Mouse (Mus musculus): ENCODE measurements at regions not wholly inside any gene's neighbourhood (a gene's known extent, or its start where the extent isn't known, plus 50 kb on each side); places are given as distances from the start of the nearest gene placed in this dataset.

DNA sequence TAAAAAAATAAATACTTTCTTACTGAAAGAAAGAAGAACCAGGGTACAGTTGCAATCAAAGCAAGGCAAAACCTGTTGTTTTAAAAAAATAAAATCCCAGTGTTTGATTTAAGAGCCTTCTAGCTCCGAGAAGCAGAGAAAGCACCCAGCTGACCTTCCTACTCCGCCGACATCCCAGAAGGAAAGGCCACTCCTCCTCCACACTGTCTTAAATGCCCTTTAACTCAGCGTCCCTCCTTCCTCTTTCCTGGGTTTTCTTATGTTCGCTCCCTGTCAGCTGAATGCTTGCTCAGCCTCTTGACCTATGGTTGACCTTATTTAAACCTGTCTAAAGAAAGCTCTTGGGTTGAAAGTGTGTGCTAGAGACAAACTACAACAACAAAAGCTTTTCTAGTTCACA, 79.1 kb downstream of the Sptssa start:
- DNase-seq (ENCODE audit: low spot score) (no peak), ATAC-seq (no peak)
- 39% methylated on average over 5 of the region's 5 CpGs for WGBS
- no peak overlapping the region for H3K4me3 ChIP-seq (ENCODE audit: low read length)
- H3K27ac ChIP-seq, result no peak overlapping the region
- no peaks in the 10 kb centered on the region for H3K27me3 ChIP-seq (ENCODE audit: insufficient read depth, low read length)
- H3K9ac ChIP-seq (replicated peaks; ENCODE audit: low read length), result no peak overlapping the region
- H3K36me3 ChIP-seq (ENCODE audit: insufficient read depth, low read length), result no peaks in the 10 kb centered on the region
- H3K4me1 ChIP-seq (ENCODE audit: insufficient read depth, low read length), result no peaks in the 10 kb centered on the region
- H3K9me3 ChIP-seq (ENCODE audit: low read length), result no peaks in the 10 kb centered on the region
- no peak for TF ChIP-seq CTCF (IDR thresholded peaks at IDR 0.05; ENCODE audit: low read depth)
- no peak overlapping the region for H3K4me2 ChIP-seq (ENCODE audit: low read depth, low read length)

DNA sequence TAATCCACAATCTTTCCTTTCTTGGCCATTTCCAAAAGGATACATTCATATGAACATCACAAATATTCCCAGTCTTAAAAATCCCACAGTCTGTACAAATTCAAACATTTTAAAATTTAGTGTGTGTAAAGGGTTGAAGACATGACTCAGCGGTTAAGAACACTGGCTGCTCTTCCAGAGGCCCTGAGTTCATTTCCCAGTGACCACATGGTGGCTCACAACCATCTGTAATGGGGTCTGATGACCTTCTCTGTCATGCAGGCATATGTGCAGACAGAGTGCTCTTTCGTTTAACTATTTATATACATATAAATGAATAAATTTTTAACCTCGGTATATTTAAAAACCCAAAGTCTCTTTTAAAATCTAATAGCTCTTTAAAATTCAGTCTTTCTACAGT, 79.6 kb downstream of the Sptssa start:
- Histone ChIP-seq H3K4me3 (ENCODE audit: low read length) (no peak overlapping the region), H3K27ac (no peak overlapping the region), H3K4me2 (ENCODE audit: low read depth, low read length) (no peak overlapping the region), H3K4me1 (ENCODE audit: insufficient read depth, low read length) (no peaks in the 10 kb centered on the region), H3K9me3 (ENCODE audit: low read length) (no peaks in the 10 kb centered on the region), H3K9ac (replicated peaks; ENCODE audit: low read length) (no peak overlapping the region), H3K36me3 (ENCODE audit: insufficient read depth, low read length) (no peaks in the 10 kb centered on the region), H3K27me3 (ENCODE audit: insufficient read depth, low read length) (no peaks in the 10 kb centered on the region)
- 78% methylated on average over 3 of the region's 3 CpGs for WGBS
- ATAC-seq, result no peak
- DNase-seq (ENCODE audit: low spot score), result no peak
- no peak for TF ChIP-seq CTCF (IDR thresholded peaks at IDR 0.05; ENCODE audit: low read depth)

DNA sequence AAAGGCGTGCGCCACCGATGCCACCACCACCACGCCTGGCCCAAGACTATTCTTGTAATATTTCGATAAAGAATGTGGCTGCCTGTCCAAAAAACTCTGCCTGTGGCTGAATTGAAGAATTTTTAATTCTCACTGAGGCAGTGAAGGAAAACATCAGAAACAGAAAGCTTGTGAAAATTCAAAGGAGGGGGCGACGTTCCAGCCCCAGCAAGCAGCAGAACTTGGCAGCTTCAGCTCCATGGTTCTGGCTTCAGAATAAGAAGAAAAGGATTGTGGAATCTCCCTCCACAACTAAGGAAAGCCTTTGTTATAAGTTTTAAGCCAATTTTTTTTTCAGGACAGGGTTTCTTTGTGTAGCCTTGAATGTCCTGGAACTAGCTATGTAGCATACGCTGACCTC, 83.5 kb downstream of the Sptssa start:
- no peak overlapping the region for H3K9ac ChIP-seq (replicated peaks; ENCODE audit: low read length)
- no peak for ATAC-seq

DNA sequence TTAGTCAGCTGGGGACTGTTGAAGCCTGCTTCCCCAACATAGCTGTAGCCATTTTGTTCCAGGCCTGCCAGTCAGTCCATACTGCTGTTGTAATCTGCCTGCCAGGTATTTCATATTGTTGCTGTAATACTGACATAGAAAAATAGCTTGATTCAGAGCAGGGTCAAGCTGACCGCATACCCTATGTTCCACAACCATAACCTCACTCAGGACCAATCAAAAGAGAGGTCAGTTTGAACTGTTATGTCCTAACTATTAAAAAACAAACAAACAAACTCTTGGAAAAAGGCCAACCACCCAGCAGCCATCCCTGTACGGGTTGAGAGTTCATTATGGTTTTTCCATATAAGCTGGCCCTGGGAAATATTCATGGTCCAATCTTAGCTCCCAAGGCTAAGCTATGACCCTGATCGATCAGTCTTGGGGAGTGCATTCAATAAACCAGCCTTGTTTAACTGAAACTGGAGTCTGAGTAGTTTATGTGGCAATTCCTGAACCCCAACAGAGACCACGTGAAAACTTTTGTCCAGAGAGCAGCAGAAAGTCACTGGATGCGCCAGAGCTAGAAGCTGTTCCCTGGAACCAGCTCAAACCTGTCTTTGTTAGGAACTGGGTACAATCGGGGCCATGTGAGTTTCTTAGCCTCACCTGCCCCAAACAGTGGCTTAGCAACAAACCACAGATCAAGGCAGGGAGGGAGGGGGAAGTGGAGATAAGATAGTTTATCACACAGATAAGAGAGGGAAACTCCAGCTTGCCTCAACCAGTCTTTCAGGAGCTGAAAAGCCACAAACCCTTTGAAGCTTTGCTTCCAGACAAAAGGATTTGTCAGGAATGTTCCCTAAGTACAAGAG, 88.1 kb downstream of the Sptssa start:
- Histone ChIP-seq H3K9ac (replicated peaks; ENCODE audit: low read length) (no peak overlapping the region), H3K4me3 (ENCODE audit: low read length) (no peak overlapping the region), H3K4me1 (ENCODE audit: insufficient read depth, low read length) (no peaks in the 10 kb centered on the region), H3K9me3 (ENCODE audit: low read length) (no peaks in the 10 kb centered on the region), H3K27me3 (ENCODE audit: insufficient read depth, low read length) (no peaks in the 10 kb centered on the region), H3K27ac (no peak overlapping the region), H3K36me3 (ENCODE audit: insufficient read depth, low read length) (no peaks in the 10 kb centered on the region), H3K4me2 (ENCODE audit: low read depth, low read length) (no peak overlapping the region)
- no peak for TF ChIP-seq CTCF (IDR thresholded peaks at IDR 0.05; ENCODE audit: low read depth)
- WGBS, result 74% methylated on average over 6 of the region's 6 CpGs
- DNase-seq (ENCODE audit: low spot score) (no peak), ATAC-seq (no peak)

More for the DNA sequence above, 83.5 kb downstream of the Sptssa start:
- 89% methylated on average over 8 of the region's 8 CpGs for WGBS
- DNase-seq (ENCODE audit: low spot score), result no peak
- TF ChIP-seq CTCF (IDR thresholded peaks at IDR 0.05; ENCODE audit: low read depth), result no peak
- Histone ChIP-seq H3K27me3 (ENCODE audit: insufficient read depth, low read length) (no peaks in the 10 kb centered on the region), H3K27ac (no peak overlapping the region), H3K36me3 (ENCODE audit: insufficient read depth, low read length) (no peaks in the 10 kb centered on the region), H3K4me1 (ENCODE audit: insufficient read depth, low read length) (no peaks in the 10 kb centered on the region), H3K4me2 (ENCODE audit: low read depth, low read length) (no peak overlapping the region), H3K4me3 (ENCODE audit: low read length) (no peak overlapping the region), H3K9me3 (ENCODE audit: low read length) (no peaks in the 10 kb centered on the region)

DNA sequence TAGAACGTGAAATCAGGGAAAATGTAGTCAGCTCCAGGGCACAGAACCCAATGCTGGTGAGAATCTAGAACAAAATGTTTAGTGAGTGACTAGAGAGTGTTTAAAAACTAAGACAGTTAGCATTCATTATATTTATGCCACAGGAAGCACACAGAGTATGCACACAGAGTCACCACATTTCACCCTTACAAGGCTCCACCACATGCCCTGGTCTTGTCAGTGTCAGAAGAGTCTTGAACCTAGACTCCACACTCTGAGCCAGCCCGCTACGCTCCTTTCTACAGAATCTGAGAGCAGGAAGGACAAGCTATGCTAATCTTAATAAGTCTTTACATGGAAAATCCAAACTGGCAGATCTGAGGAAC, 89.0 kb downstream of the Sptssa start:
- no peaks in the 10 kb centered on the region for H3K36me3 ChIP-seq (ENCODE audit: insufficient read depth, low read length)
- no peaks in the 10 kb centered on the region for H3K27me3 ChIP-seq (ENCODE audit: insufficient read depth, low read length)
- no peak overlapping the region for H3K27ac ChIP-seq
- no peak for DNase-seq (ENCODE audit: low spot score)
- H3K4me3 ChIP-seq (ENCODE audit: low read length), result no peak overlapping the region
- H3K4me2 ChIP-seq (ENCODE audit: low read depth, low read length), result no peak overlapping the region
- no peaks in the 10 kb centered on the region for H3K4me1 ChIP-seq (ENCODE audit: insufficient read depth, low read length)
- TF ChIP-seq CTCF (IDR thresholded peaks at IDR 0.05; ENCODE audit: low read depth), result no peak
- ATAC-seq, result no peak
- 87% methylated on average over 3 of the region's 3 CpGs for WGBS
- no peaks in the 10 kb centered on the region for H3K9me3 ChIP-seq (ENCODE audit: low read length)
- H3K9ac ChIP-seq (replicated peaks; ENCODE audit: low read length), result no peak overlapping the region

DNA sequence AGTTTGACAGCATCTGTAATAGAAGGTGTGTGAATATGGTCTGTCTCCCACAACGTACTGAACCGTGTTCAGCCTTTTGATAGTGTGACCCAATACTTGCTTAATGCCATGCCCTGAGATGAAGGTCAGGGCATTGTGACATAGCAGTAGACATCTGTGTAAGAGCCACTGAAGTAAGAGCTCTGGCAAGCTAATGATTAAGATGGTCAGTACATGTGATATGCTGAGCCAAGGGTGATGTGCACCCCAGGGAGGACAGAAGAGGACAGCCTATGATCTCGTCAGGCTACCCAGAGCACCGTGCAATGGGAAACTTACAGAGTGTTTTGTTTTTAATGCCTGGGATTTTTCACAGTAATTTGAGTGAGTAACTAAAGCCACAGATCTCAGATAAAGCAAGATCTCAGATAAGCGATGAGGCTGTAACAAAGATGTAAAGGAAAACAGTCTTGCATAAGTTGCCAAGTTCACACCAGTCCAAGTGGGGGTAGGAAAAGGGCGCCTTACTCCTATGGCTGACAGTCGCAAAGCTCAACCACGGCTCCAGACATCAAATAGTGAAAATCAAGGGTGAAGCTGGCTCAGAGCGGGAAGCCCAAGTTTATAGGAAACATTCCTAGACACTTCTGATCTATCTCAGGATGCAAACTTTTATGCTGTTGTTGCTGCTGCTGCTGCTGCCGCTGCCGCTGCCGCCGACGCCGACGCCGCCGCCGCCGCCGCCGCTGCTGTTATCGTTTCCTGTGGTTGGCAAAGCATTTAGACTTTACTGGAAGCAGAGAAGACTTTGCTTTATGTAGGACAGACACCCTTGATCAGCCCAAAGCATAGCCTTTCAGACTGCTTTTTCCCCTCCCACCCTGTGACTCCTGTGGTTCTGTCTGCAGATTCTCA, 89.6 kb downstream of the Sptssa start:
- Histone ChIP-seq H3K27me3 (ENCODE audit: insufficient read depth, low read length) (no peaks in the 10 kb centered on the region), H3K4me1 (ENCODE audit: insufficient read depth, low read length) (no peaks in the 10 kb centered on the region), H3K36me3 (ENCODE audit: insufficient read depth, low read length) (no peaks in the 10 kb centered on the region), H3K9me3 (ENCODE audit: low read length) (no peaks in the 10 kb centered on the region), H3K4me2 (ENCODE audit: low read depth, low read length) (no peak overlapping the region), H3K4me3 (ENCODE audit: low read length) (no peak overlapping the region), H3K9ac (replicated peaks; ENCODE audit: low read length) (no peak overlapping the region), H3K27ac (no peak overlapping the region)
- 94% methylated on average over 23 of the region's 23 CpGs for WGBS
- no peak for TF ChIP-seq CTCF (IDR thresholded peaks at IDR 0.05; ENCODE audit: low read depth)
- DNase-seq (ENCODE audit: low spot score) (no peak), ATAC-seq (no peak)

Data from hindbrain, postnatal 0 days (tissue).